Mouse (Mus musculus): Measurements from ENCODE around the gene Aipl1. TPM values are rescaled to one million over a fixed set of nuclear protein-coding genes. Genes with fewer than 3 reads are reported as not detected.

Aipl1 gene
- 0.08 and 0.21 TPM in 2 replicates for polyA plus RNA-seq (2014; fragmentation: Nextera tagmentation; extraction: Ambion mirVana)

DNA sequence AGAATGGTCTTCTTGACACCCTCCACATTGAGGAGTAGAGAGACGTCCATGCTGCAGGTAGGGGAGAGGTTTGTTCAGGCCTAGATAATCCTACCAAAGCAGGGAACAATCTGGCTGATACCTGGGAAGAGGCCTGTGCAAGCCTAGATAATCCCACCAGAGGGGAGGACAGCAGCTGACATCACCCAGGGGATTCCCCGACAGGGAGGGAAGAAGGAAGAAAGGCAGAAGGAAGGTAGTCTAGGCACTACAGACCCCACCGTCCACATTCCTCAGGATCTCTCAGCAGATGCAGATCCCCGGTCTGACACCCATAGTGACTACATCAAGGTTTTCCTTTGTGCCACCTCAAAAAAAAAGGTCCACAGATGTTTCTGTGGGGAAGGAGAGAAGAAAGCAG is at the start of gene Aipl1:
Gene Aipl1, minus strand, starts transcription at position 101 of the 400 bp plus-strand sequence.
- Histone ChIP-seq H3K36me3 (replicated peaks; ENCODE audit: control insufficient read depth, insufficient read depth, low read depth, low read length) (no peaks in the 10 kb centered on the region), H3K9ac (replicated peaks; ENCODE audit: low read length) (no peak within 1 kb of the TSS), H3K27me3 (ENCODE audit: control insufficient read depth, insufficient read depth, low read length) (no peaks in the 10 kb centered on the region), H3K27ac (replicated peaks; ENCODE audit: low read depth, low read length) (no peak within 1 kb of the TSS), H3K9me3 (replicated peaks; ENCODE audit: control insufficient read depth, low read length) (no peaks in the 10 kb centered on the region), H3K4me3 (ENCODE audit: low read depth, low read length) (no peak within 1 kb of the TSS), H3K4me2 (ENCODE audit: low read depth, low read length) (no peak within 1 kb of the TSS), H3K4me1 (ENCODE audit: control insufficient read depth, insufficient read depth, low read length) (no peaks in the 10 kb centered on the region)
- 56% methylated on average over 4 of the region's 4 CpGs for WGBS
- ATAC-seq (replicated peaks; ENCODE audit: insufficient number of reproducible peaks, low FRiP score, low TSS enrichment, low read depth) (no peak), DNase-seq (ENCODE audit: low spot score) (no peak)

DNA sequence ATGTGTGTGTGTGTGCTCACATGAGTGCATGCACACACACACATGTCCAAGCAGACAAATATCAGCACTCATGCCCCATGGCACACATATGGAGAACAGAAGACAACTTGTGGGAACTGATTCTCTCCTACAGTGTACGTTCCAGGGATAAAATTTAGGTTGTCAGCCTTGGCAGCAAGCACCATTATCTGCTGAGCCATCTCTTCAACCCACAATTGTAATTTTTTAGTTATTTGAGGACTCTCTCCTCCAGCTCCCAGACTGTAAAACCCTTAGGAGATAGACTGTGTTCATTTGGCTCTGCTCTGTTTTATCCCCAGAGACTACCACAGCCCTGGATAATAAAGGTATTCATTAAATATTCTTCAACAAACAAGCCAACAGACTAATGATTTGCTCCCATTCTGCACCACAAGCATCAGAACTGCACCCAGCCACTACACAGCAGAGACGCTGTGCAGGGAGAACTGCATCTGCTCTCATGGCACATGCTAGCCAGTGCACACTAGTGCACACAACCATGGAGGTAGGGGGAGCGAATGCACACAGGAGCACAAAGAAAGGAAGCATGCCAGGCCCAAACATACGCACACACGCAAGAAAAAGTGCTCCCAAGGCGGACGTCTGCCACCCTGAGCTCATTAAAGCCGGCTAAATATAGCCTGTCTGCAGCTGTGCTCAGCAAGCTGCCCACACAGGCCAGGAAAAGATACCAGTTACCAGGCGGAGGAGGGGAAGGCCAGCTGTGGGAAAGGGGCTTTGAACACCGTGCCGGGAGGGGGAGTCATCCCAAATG is 49.1 kb upstream of the Aipl1 start:
- Histone ChIP-seq H3K36me3 (replicated peaks; ENCODE audit: control insufficient read depth, insufficient read depth, low read depth, low read length) (no peaks in the 10 kb centered on the region), H3K9me3 (replicated peaks; ENCODE audit: control insufficient read depth, low read length) (no peaks in the 10 kb centered on the region), H3K4me3 (ENCODE audit: low read depth, low read length) (no peak overlapping the region), H3K9ac (replicated peaks; ENCODE audit: low read length) (peak overlapping the region; percentile 13; the same call in 1 of the 2 replicates), H3K4me1 (ENCODE audit: control insufficient read depth, insufficient read depth, low read length) (peaks cover 3% of the 10 kb centered on the region; the same call in 1 of the 2 replicates), H3K27ac (replicated peaks; ENCODE audit: low read depth, low read length) (no peak overlapping the region), H3K4me2 (ENCODE audit: low read depth, low read length) (no peak overlapping the region), H3K27me3 (ENCODE audit: control insufficient read depth, insufficient read depth, low read length) (no peaks in the 10 kb centered on the region)
- no peak for ATAC-seq (replicated peaks; ENCODE audit: insufficient number of reproducible peaks, low FRiP score, low TSS enrichment, low read depth)
- WGBS: 49% methylated on average over 11 of the region's 11 CpGs
- no peak for DNase-seq (ENCODE audit: low spot score)

DNA sequence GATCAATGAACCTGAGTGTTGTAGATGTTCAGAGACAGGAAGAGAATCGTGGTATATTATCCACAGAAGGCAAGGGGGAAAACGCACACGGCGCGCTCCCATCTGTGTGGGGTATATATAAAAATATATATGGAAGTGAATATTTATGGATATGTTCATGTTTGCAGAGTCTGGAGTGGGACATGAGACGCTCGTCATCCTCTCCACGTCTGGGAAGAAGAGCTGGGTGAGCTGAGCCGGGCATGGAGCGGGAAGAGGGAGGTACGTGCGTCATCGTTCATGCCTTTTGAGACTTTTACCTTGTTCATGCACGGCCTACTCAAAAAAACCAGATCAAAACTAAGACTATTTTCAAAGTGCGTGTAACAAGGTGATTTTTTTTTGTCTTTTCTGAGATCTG is 47.0 kb upstream of the Aipl1 start:
- ATAC-seq (replicated peaks; ENCODE audit: insufficient number of reproducible peaks, low FRiP score, low TSS enrichment, low read depth) (no peak), DNase-seq (ENCODE audit: low spot score) (no peak)
- Histone ChIP-seq H3K4me1 (ENCODE audit: control insufficient read depth, insufficient read depth, low read length) (peaks cover 3% of the 10 kb centered on the region; the same call in 1 of the 2 replicates), H3K4me2 (ENCODE audit: low read depth, low read length) (no peak overlapping the region), H3K9ac (replicated peaks; ENCODE audit: low read length) (no peak overlapping the region), H3K9me3 (replicated peaks; ENCODE audit: control insufficient read depth, low read length) (no peaks in the 10 kb centered on the region), H3K36me3 (replicated peaks; ENCODE audit: control insufficient read depth, insufficient read depth, low read depth, low read length) (no peaks in the 10 kb centered on the region), H3K27ac (replicated peaks; ENCODE audit: low read depth, low read length) (no peak overlapping the region), H3K4me3 (ENCODE audit: low read depth, low read length) (no peak overlapping the region), H3K27me3 (ENCODE audit: control insufficient read depth, insufficient read depth, low read length) (no peaks in the 10 kb centered on the region)
- WGBS: 91% methylated on average over 15 of the region's 15 CpGs

DNA sequence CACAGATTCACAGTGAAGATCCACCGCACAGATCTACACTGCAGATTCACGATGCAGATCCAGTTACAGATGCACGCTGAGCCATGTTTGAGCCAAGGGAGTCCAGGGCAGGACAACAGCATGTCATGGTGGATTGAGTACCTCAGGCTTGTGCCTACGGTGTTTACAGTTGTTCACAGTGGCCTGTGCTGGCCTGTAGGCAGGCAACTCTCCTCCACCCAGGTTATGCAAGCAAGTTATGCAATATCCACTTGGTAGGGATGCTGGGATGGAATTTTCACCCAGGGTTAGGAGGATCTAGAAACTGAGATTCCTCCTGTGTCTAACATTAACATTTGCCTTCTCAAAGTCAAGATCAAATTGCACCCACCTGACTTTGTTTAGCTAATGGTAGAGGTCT is 45.3 kb upstream of the Aipl1 start:
- Histone ChIP-seq H3K27me3 (ENCODE audit: control insufficient read depth, insufficient read depth, low read length) (no peaks in the 10 kb centered on the region), H3K4me3 (ENCODE audit: low read depth, low read length) (no peak overlapping the region), H3K9me3 (replicated peaks; ENCODE audit: control insufficient read depth, low read length) (no peaks in the 10 kb centered on the region), H3K9ac (replicated peaks; ENCODE audit: low read length) (no peak overlapping the region), H3K4me1 (ENCODE audit: control insufficient read depth, insufficient read depth, low read length) (peaks cover 3% of the 10 kb centered on the region; the same call in 1 of the 2 replicates), H3K27ac (replicated peaks; ENCODE audit: low read depth, low read length) (no peak overlapping the region), H3K4me2 (ENCODE audit: low read depth, low read length) (no peak overlapping the region), H3K36me3 (replicated peaks; ENCODE audit: control insufficient read depth, insufficient read depth, low read depth, low read length) (no peaks in the 10 kb centered on the region)
- ATAC-seq (replicated peaks; ENCODE audit: insufficient number of reproducible peaks, low FRiP score, low TSS enrichment, low read depth) (no peak), DNase-seq (ENCODE audit: low spot score) (no peak)
- 87% methylated on average over 4 of the region's 4 CpGs for WGBS

DNA sequence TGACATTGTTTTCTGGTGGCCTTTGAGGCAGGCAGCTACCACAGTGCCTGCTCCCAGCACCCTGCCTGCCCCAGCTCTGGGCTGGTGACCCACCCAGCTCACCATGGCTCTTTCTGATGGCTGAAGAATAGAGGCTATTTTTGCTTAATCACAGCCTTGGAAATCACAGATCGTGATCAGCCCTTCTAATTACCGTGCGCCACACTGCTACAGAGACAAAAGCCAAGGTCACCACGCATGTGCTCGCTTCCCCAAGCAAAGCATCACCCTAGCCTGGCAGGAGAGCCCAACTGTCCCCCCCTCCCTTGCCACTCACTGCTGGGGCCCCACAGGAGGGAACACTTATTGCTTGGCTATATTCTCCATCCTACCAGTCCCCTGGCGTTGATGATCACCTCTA is 43.2 kb upstream of the Aipl1 start:
- Histone ChIP-seq H3K36me3 (replicated peaks; ENCODE audit: control insufficient read depth, insufficient read depth, low read depth, low read length) (no peaks in the 10 kb centered on the region), H3K27me3 (ENCODE audit: control insufficient read depth, insufficient read depth, low read length) (no peaks in the 10 kb centered on the region), H3K9ac (replicated peaks; ENCODE audit: low read length) (no peak overlapping the region), H3K4me3 (ENCODE audit: low read depth, low read length) (no peak overlapping the region), H3K27ac (replicated peaks; ENCODE audit: low read depth, low read length) (no peak overlapping the region), H3K4me1 (ENCODE audit: control insufficient read depth, insufficient read depth, low read length) (no peaks in the 10 kb centered on the region), H3K4me2 (ENCODE audit: low read depth, low read length) (no peak overlapping the region), H3K9me3 (replicated peaks; ENCODE audit: control insufficient read depth, low read length) (no peaks in the 10 kb centered on the region)
- 77% methylated on average over 6 of the region's 6 CpGs for WGBS
- no peak for DNase-seq (ENCODE audit: low spot score)
- ATAC-seq (replicated peaks; ENCODE audit: insufficient number of reproducible peaks, low FRiP score, low TSS enrichment, low read depth): no peak

DNA sequence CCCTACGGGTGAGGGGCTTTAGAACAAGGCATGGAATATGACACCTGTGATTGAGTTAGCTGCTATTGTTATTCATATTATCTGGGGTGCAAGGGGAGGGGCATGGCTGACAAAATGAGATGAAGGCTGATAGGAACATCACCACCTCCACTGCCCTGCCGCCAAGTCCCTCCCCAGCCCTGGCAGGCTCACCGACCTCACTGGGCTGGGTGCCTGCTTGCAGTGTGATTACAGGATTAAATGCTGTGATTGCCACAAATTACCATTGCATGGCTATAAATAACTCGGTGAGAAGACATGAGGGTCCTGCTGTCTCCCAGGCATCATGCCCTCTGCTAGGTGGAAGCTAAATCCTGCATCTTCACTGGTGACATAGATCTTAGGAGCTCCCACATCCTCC is 41.3 kb upstream of the Aipl1 start:
- Histone ChIP-seq H3K9me3 (replicated peaks; ENCODE audit: control insufficient read depth, low read length) (no peaks in the 10 kb centered on the region), H3K4me2 (ENCODE audit: low read depth, low read length) (no peak overlapping the region), H3K27me3 (ENCODE audit: control insufficient read depth, insufficient read depth, low read length) (no peaks in the 10 kb centered on the region), H3K4me3 (ENCODE audit: low read depth, low read length) (no peak overlapping the region), H3K4me1 (ENCODE audit: control insufficient read depth, insufficient read depth, low read length) (no peaks in the 10 kb centered on the region), H3K36me3 (replicated peaks; ENCODE audit: control insufficient read depth, insufficient read depth, low read depth, low read length) (no peaks in the 10 kb centered on the region), H3K9ac (replicated peaks; ENCODE audit: low read length) (no peak overlapping the region), H3K27ac (replicated peaks; ENCODE audit: low read depth, low read length) (no peak overlapping the region)
- 59% methylated on average over 4 of the region's 4 CpGs for WGBS
- DNase-seq (ENCODE audit: low spot score) (no peak), ATAC-seq (replicated peaks; ENCODE audit: insufficient number of reproducible peaks, low FRiP score, low TSS enrichment, low read depth) (no peak)

DNA sequence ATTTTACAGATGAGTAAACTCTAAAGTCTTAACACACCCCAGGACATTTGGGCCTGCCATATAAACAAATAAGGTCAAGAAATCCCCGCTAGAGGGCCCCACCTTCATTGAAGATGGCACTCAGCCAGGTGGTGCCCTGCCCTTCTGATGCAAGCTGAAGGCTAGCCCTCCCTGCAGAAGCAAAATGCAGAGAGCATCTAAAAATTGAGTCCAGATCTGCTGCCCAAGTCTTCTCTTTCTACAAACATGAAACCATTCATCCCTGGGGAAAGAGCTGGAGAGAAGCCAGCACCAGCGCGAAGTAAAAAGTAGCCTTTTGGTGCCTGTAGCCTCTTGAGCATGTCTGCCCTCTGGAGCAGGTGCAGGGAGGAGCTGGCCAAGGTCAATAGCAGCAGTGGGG is 40.7 kb upstream of the Aipl1 start:
- H3K9ac ChIP-seq (replicated peaks; ENCODE audit: low read length): no peak overlapping the region
- H3K9me3 ChIP-seq (replicated peaks; ENCODE audit: control insufficient read depth, low read length): no peaks in the 10 kb centered on the region
- 51% methylated on average over 3 of the region's 3 CpGs for WGBS
- ATAC-seq (replicated peaks; ENCODE audit: insufficient number of reproducible peaks, low FRiP score, low TSS enrichment, low read depth) (no peak), DNase-seq (ENCODE audit: low spot score) (no peak)
- no peak overlapping the region for H3K4me2 ChIP-seq (ENCODE audit: low read depth, low read length)
- H3K27ac ChIP-seq (replicated peaks; ENCODE audit: low read depth, low read length): no peak overlapping the region
- no peaks in the 10 kb centered on the region for H3K27me3 ChIP-seq (ENCODE audit: control insufficient read depth, insufficient read depth, low read length)
- H3K36me3 ChIP-seq (replicated peaks; ENCODE audit: control insufficient read depth, insufficient read depth, low read depth, low read length): no peaks in the 10 kb centered on the region
- no peaks in the 10 kb centered on the region for H3K4me1 ChIP-seq (ENCODE audit: control insufficient read depth, insufficient read depth, low read length)
- H3K4me3 ChIP-seq (ENCODE audit: low read depth, low read length): no peak overlapping the region

DNA sequence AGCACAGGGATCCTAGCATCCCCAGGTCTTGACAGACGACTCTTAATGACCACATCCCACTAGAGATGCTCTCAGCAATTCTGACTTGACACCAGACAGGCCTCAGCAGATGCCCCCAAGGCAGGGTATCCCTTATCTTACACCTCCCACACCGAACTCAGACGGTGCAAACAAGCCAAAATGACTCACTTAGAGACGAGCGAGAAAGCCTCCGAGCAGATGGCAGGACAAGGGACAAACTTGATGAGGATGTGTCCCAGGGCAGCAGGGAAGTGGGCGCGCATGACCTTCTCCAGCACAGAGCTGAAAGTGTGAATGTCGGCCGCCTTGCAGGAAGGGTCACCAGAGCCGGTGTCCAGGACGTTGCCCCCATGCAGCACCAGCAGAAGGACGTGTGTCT is 36.9 kb upstream of the Aipl1 start:
- Histone ChIP-seq H3K9ac (replicated peaks; ENCODE audit: low read length) (no peak overlapping the region), H3K9me3 (replicated peaks; ENCODE audit: control insufficient read depth, low read length) (no peaks in the 10 kb centered on the region), H3K27ac (replicated peaks; ENCODE audit: low read depth, low read length) (no peak overlapping the region), H3K27me3 (ENCODE audit: control insufficient read depth, insufficient read depth, low read length) (no peaks in the 10 kb centered on the region), H3K4me3 (ENCODE audit: low read depth, low read length) (no peak overlapping the region), H3K4me2 (ENCODE audit: low read depth, low read length) (no peak overlapping the region), H3K36me3 (replicated peaks; ENCODE audit: control insufficient read depth, insufficient read depth, low read depth, low read length) (no peaks in the 10 kb centered on the region), H3K4me1 (ENCODE audit: control insufficient read depth, insufficient read depth, low read length) (no peaks in the 10 kb centered on the region)
- 84% methylated on average over 13 of the region's 13 CpGs for WGBS
- ATAC-seq (replicated peaks; ENCODE audit: insufficient number of reproducible peaks, low FRiP score, low TSS enrichment, low read depth) (no peak), DNase-seq (ENCODE audit: low spot score) (no peak)

All from embryonic facial prominence, embryonic 11.5 days (tissue).